Mouse (Mus musculus): ENCODE data around the gene Smyd3.

- no peak for TF ChIP-seq CTCF (IDR thresholded peaks at IDR 0.05; ENCODE audit: insufficient read depth, low read depth, low read length)
- no peak for TF ChIP-seq POLR2A (IDR thresholded peaks at IDR 0.05; ENCODE audit: insufficient read depth, low read depth, low read length)
These were observed 297.6 kb downstream of the Smyd3 start for GRCm38 (mm10) chr1:179220290-179220689.

Measured in olfactory bulb, adult 2 months (tissue).